Mouse (Mus musculus) kidney, embryonic 16.5 days (tissue): ENCODE data around the gene Nudt9. TPM values are rescaled to one million over a fixed set of nuclear protein-coding genes. Genes with fewer than 3 reads are reported as not detected.
"Not testable (repeated sequence)": the region's sequence is repeated elsewhere in the genome, so short reads cannot be mapped to it uniquely, and the experiment has no call there.

ENCODE experiments used
- ATAC-seq: fragments of 200-750 bp; cut with Nextera tagmentation; 2 replicates; pipeline ENCODE4 v1.8.0; 2017; ENCODE audit warnings: moderate TSS enrichment; ENCODE audit not compliant: low FRiP score, low TSS enrichment
- H3K27ac ChIP-seq: fragments of 300-500 bp; sonication (generic); 2 replicates; pipeline ENCODE4 v1.5.1; 2014; ENCODE audit warnings: low read length
- H3K27me3 ChIP-seq: fragments of 300-500 bp; sonication (generic); 2 replicates; pipeline ENCODE4 v1.6.1; 2014; ENCODE audit warnings: low read length, control low read depth, mixed read lengths; ENCODE audit not compliant: insufficient read depth
- H3K36me3 ChIP-seq: fragments of 300-500 bp; sonication (generic); 2 replicates; pipeline ENCODE4 v1.6.1; 2014; ENCODE audit warnings: low read length, control low read depth, mixed read lengths; ENCODE audit not compliant: insufficient read depth
- H3K4me1 ChIP-seq: fragments of 300-500 bp; sonication (generic); 2 replicates; pipeline ENCODE4 v1.6.1; 2014; ENCODE audit warnings: low read length, control low read depth, mixed read lengths; ENCODE audit not compliant: insufficient read depth
- H3K4me2 ChIP-seq: fragments of 300-500 bp; sonication (generic); replicated peaks from 2 replicates; pipeline ENCODE4 v1.6.1; 2014; ENCODE audit warnings: low read depth, low read length
- H3K4me3 ChIP-seq: fragments of 300-500 bp; sonication (generic); 2 replicates; pipeline ENCODE4 v1.5.1; 2014; ENCODE audit warnings: mild to moderate bottlenecking, low read length
- H3K9ac ChIP-seq: fragments of 300-500 bp; sonication (generic); replicated peaks from 2 replicates; pipeline ENCODE4 v1.6.1; 2014; ENCODE audit warnings: low read length
- H3K9me3 ChIP-seq: fragments of 300-500 bp; sonication (generic); 2 replicates; pipeline ENCODE4 v1.6.1; 2016; ENCODE audit warnings: low read length, control low read depth
- WGBS: fragments of 180-500 bp; shearing (Covaris S2); extraction: QIAGEN DNeasy Blood & Tissue Kit; methylation state at CpG from one replicate; pipeline ENCODE4 v1.1.7; 2014; 5-methylcytosine and 5-hydroxymethylcytosine counted together
- polyA plus RNA-seq: library from polyadenylated mRNA; unstranded; fragments of >200 nt; fragmentation: Nextera tagmentation; extraction: Ambion mirVana; gene quantifications from 2 replicates; pipeline ENCODE4 v1.2.1, GENCODE M21; 2015

The Nudt9 gene
- polyA plus RNA-seq, 1 experiment from 2014 or later, result 62.2 TPM

DNA sequence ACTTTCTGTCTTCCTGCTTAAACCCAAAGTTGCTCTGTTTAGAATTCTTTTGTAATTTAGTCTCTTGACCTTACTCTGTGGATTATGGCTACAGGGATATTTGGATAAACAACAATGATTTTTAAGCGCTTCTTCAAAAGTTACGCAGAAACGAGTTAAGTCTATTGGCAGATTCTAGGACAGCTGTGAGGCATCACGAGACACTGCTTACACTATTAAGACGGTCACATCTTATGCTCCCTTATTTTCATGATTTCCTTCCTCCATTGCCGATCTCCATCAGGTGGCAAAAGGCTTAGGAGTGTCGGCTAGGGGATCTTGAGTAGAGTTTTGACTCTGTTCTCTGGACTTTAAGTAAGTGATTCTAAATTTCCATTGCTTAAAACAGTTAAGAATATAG, 35.8 kb upstream of the Nudt9 start:
- Histone ChIP-seq H3K9me3 (no peaks in the 10 kb centered on the region), H3K4me3 (no peak overlapping the region), H3K27ac (no peak overlapping the region), H3K27me3 (no peaks in the 10 kb centered on the region), H3K36me3 (peaks cover 8% of the 10 kb centered on the region; the same call in 1 of the 2 replicates), H3K9ac (no peak overlapping the region), H3K4me1 (no peaks in the 10 kb centered on the region), H3K4me2 (no peak overlapping the region)
- ATAC-seq, result no peak
- WGBS, result 82% methylated on average over 7 of the region's 7 CpGs

DNA sequence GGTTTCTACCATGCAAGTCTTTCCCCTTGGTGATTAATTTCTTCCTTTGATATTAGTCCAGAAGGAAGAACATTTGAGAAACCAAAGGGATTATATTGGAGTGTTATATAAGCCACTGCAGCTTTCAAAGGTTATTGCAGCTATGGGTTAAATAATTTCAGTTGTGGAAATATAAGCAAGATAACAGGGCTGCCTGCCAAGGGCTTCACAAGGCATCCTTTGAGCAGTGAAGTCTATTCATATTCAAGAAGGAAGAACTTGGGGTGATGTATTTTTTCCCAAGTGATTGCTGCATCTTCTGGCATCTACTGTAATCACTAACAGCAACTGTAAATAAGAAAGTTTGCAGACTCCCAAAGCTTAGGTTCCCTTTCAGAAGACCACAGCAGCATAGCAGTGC, 34.7 kb upstream of the Nudt9 start:
- Histone ChIP-seq H3K4me1 (no peaks in the 10 kb centered on the region), H3K9me3 (no peaks in the 10 kb centered on the region), H3K27me3 (no peaks in the 10 kb centered on the region), H3K4me2 (no peak overlapping the region), H3K4me3 (no peak overlapping the region), H3K9ac (no peak overlapping the region), H3K27ac (no peak overlapping the region), H3K36me3 (0 out of 2 replicates have a peak, but pooled peaks cover 8% of the 10 kb centered on the region)
- ATAC-seq, result no peak

DNA sequence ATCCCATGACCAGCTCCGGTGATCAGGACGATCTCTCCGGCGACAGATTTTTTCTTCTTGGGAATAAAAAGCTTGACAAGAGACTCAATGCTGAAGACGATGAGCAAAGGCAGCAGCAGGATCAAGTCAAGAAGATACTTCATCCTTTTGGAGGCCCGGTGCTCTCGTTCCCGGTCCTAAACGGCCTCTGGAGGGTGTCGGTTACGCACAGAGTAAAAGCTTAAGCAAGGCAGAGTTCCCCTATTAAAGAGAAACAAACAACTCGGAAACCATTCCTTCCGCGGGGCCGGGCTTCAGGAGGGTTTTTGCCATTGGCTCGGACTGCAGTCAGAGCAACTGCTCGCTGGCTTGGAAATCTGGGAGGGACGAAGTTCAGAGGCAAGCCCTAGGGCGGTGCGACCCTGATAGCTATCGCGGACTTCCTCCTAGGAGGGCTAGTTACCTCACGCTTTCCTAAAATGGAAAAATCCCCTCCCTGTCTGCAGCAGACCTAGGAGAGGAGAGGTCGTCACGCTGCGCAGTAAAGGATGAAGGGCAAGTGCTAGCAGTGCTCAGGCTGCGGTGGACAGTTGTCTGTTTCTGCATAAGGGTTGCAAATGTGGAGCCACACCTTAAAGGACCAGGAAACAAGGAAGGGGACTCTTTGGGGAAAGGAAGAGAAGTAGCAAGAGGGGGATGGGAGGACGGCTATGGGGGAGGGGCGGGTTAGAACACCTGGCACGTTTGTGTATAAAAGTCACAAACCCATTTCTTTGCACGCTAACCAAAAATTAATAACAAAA, 24.3 kb upstream of the Nudt9 start, which contains the start of gene Hsd17b11:
Gene Hsd17b11 (minus strand): TSS at position 323 of the 782 bp plus-strand sequence.
- Histone ChIP-seq H3K4me3 (peak within 1 kb of the TSS; percentile 75), H3K27ac (peak within 1 kb of the TSS; percentile 96), H3K9me3 (no peaks in the 10 kb centered on the region), H3K27me3 (no peaks in the 10 kb centered on the region), H3K9ac (peak within 1 kb of the TSS; percentile 87), H3K4me1 (peaks cover 26% of the 10 kb centered on the region), H3K4me2 (peak within 1 kb of the TSS; percentile 77), H3K36me3 (peaks cover 14% of the 10 kb centered on the region)
- peak; percentile 98 for ATAC-seq
- under 1% methylated on average over 31 of the region's 31 CpGs for WGBS

DNA sequence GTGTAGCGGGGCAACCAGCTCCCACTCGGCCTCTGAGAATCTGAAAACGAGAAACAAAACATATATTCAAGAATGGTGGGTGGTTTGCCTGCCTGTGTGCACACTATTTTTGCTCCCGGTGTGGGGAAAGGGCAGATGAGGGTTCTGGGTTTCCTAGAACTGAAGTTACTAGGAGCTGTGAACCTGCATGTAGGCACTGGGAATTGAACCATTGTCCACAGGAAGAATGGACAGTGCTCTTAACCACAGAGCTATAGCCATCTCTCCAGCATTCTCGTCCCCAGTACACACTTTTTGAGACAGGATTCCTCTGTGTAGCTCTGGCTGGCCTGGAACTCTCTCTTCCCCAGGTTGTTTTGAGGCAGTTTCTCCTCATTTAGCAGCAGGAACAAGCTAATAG, 23.5 kb upstream of the Nudt9 start:
- peak overlapping the region; percentile 77 for H3K4me2 ChIP-seq
- 19% methylated on average over 5 of the region's 5 CpGs for WGBS
- peak overlapping the region; percentile 96; the same call in 1 of the 2 replicates for H3K27ac ChIP-seq
- H3K9ac ChIP-seq, result no peak overlapping the region
- no peaks in the 10 kb centered on the region for H3K9me3 ChIP-seq
- H3K27me3 ChIP-seq, result no peaks in the 10 kb centered on the region
- H3K36me3 ChIP-seq, result peaks cover 7% of the 10 kb centered on the region
- ATAC-seq, result no peak
- no peak overlapping the region for H3K4me3 ChIP-seq
- H3K4me1 ChIP-seq, result peaks cover 26% of the 10 kb centered on the region

DNA sequence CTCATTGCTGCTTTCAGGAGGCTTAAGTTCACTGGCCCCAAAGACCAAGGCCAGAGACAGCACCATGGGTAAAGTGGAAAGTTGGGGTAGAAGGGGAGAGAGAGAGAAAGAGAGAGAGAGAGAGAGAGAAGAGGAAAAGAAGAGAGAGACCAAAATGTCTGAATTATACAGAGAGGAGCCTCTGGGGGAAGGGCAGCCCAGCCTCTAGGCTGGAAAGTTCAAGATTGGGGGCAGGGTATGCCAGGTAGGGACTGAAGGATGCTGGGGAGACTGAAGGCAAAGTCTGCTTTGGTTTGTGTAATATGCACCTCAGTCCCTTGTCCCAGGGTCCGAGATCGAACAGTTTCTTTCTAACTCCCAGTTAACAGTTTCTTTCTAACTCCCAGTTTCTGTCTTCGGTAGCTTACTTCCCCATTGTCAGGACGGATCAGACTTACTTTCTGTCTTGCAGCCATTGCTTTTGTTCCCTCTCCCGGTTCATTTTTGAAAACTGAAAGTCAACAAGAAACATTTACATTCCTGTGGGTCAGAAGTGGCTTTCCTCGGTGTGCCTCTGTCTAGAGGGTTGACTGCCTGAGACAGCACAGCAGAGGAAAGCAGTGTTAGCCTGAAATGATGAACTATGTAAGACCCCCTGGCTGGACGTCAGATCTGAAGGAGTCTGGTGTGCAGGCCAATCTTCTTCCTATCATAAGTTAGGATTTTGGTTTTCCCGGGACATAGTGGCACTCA, 22.7 kb upstream of the Nudt9 start:
- WGBS, result 80% methylated on average over 8 of the region's 8 CpGs
- Histone ChIP-seq H3K9ac (no peak overlapping the region), H3K4me3 (no peak overlapping the region), H3K27ac (no peak overlapping the region), H3K9me3 (no peaks in the 10 kb centered on the region), H3K4me1 (peaks cover 24% of the 10 kb centered on the region), H3K27me3 (no peaks in the 10 kb centered on the region), H3K36me3 (no peaks in the 10 kb centered on the region), H3K4me2 (no peak overlapping the region)
- no peak for ATAC-seq

- not testable (repeated sequence) for ATAC-seq
- WGBS, result 55% methylated on average over 5 of the region's 5 CpGs
Measured at GRCm38 (mm10) chr5:104024193-104024592, 21.9 kb upstream of the Nudt9 start.

DNA sequence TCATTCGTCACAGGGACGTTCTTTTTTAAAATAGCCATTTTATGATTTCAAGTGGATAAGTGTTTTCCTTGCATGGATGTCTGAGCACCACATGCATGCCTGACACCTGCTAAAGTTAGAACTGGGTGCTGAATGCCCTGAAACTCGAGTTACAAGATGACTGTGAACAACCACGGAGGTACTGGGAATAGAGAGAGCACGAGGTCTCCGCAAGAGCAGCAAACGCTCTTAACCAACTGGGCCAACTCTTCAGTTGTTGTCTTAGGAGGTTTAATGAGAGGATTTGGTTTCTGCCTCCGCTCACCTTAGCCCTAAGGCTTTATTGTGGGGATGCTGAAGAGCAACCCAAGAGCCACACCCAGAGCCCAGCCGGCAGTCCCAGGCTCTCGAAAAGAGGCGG, 21.3 kb upstream of the Nudt9 start:
- Histone ChIP-seq H3K4me3 (no peak overlapping the region), H3K27me3 (no peaks in the 10 kb centered on the region), H3K4me2 (no peak overlapping the region), H3K36me3 (no peaks in the 10 kb centered on the region), H3K4me1 (peaks cover 19% of the 10 kb centered on the region), H3K27ac (no peak overlapping the region), H3K9me3 (no peaks in the 10 kb centered on the region), H3K9ac (no peak overlapping the region)
- 52% methylated on average over 11 of the region's 11 CpGs for WGBS
- ATAC-seq, result no peak

More at GRCm38 (mm10) chr5:104024193-104024592, 21.9 kb upstream of the Nudt9 start:
- H3K4me3 ChIP-seq, H3K27ac ChIP-seq, H3K36me3 ChIP-seq, H3K9me3 ChIP-seq, H3K27me3 ChIP-seq, H3K4me2 ChIP-seq, H3K9ac ChIP-seq: not testable (repeated sequence)
- H3K4me1 ChIP-seq, result peaks cover 24% of the 10 kb centered on the region

- Histone ChIP-seq H3K27me3 (no peaks in the 10 kb centered on the region), H3K4me2 (no peak overlapping the region), H3K9ac (no peak overlapping the region), H3K4me1 (peaks cover 14% of the 10 kb centered on the region), H3K27ac (no peak overlapping the region), H3K36me3 (no peaks in the 10 kb centered on the region), H3K9me3 (no peaks in the 10 kb centered on the region), H3K4me3 (no peak overlapping the region)
- WGBS, result 53% methylated on average over 17 of the region's 17 CpGs
- no peak for ATAC-seq
Measured at GRCm38 (mm10) chr5:104025245-104025854, 20.8 kb upstream of the Nudt9 start.

DNA sequence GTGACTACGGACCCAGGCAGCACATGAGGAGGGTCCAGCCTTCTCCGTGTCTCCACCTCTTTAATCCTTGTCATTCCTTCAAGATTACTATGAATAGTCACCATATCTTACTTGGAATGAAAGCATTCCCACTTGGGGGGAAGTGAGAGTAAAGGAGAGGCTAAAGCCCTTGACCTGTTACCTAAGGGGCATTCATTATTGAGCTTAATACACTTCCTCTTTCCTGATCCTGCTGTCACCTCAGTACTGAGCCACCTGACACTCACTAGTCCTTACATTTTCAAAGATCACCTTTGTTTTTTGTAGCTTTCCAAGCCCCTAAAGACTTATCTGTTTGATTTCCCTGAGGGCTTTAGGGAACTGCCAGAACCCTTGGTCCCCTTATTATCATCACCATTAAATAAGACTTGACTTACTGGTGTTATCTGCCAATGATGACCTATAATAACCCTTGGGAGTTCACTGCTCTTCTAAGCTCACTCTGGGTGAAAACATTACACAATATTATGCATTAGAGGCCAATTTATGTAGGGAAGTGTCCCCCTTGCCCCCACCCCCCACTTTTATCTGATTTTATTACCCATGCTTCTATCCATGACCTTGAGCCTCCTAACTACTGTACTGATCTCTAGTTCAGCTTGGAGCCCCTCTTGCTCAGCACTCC, 13.5 kb upstream of the Nudt9 start:
- ATAC-seq, result no peak
- Histone ChIP-seq H3K4me3 (no peak overlapping the region), H3K4me2 (no peak overlapping the region), H3K27me3 (no peaks in the 10 kb centered on the region), H3K4me1 (no peaks in the 10 kb centered on the region), H3K9me3 (no peaks in the 10 kb centered on the region), H3K9ac (no peak overlapping the region), H3K36me3 (no peaks in the 10 kb centered on the region), H3K27ac (no peak overlapping the region)
- WGBS, result 79% methylated on average over 2 of the region's 2 CpGs
